Mouse (Mus musculus) heart, postnatal 0 days (tissue): ENCODE data around the gene Ufc1.

Experiments
- CTCF ChIP-seq: IDR thresholded peaks from 2 replicates; pipeline ENCODE4 v1.5.1; 2016; ENCODE audit warnings: antibody characterized with exemption, control low read depth, low read depth
- EP300 ChIP-seq: IDR thresholded peaks from 2 replicates; pipeline ENCODE4 v1.6.1; 2016; ENCODE audit warnings: antibody characterized with exemption, low read depth

- TF ChIP-seq CTCF (no peak), EP300 (no peak)
Measured at GRCm38 (mm10) chr1:171288328-171288727, 6.5 kb downstream of the Ufc1 start.
